Mouse (Mus musculus) embryonic facial prominence, embryonic 11.5 days (tissue): Measurements from ENCODE around the gene Atad1. TPM values are rescaled to one million over a fixed set of nuclear protein-coding genes. Genes with fewer than 3 reads are reported as not detected.

Experiments used
- ATAC-seq: fragments of 200-750 bp; cut with Nextera tagmentation; replicated peaks from 2 replicates; pipeline ENCODE4 v1.8.0; 2017; ENCODE audit warnings: low read depth; ENCODE audit not compliant: insufficient number of reproducible peaks, low FRiP score, low TSS enrichment
- DNase-seq: peaks from one replicate; pipeline ENCODE4 v3.0.0-alpha.2; 2015; ENCODE audit warnings: low spot score
- H3K27ac ChIP-seq: fragments of 300-500 bp; sonication (generic); replicated peaks from 2 replicates; pipeline ENCODE4 v1.5.1; 2014; ENCODE audit warnings: mild to moderate bottlenecking, low read depth, low read length, control low read depth
- H3K27me3 ChIP-seq: fragments of 300-500 bp; sonication (generic); 2 replicates; pipeline ENCODE4 v1.6.1; 2014; ENCODE audit warnings: mild to moderate bottlenecking, low read length, moderate library complexity, mixed read lengths; ENCODE audit not compliant: control insufficient read depth, insufficient read depth
- H3K36me3 ChIP-seq: fragments of 300-500 bp; sonication (generic); replicated peaks from 2 replicates; pipeline ENCODE4 v1.6.1; 2014; ENCODE audit warnings: low read depth, mild to moderate bottlenecking, low read length, moderate library complexity, mixed read lengths; ENCODE audit not compliant: control insufficient read depth, insufficient read depth
- H3K4me1 ChIP-seq: fragments of 300-500 bp; sonication (generic); 2 replicates; pipeline ENCODE4 v1.6.1; 2014; ENCODE audit warnings: low read length, mixed read lengths; ENCODE audit not compliant: control insufficient read depth, insufficient read depth
- H3K4me2 ChIP-seq: fragments of 300-500 bp; sonication (generic); 2 replicates; pipeline ENCODE4 v1.6.1; 2014; ENCODE audit warnings: low read depth, mild to moderate bottlenecking, control low read depth, low read length, moderate library complexity
- H3K4me3 ChIP-seq: fragments of 300-500 bp; sonication (generic); 2 replicates; pipeline ENCODE4 v1.5.1; 2014; ENCODE audit warnings: low read depth, low read length, control low read depth
- H3K9ac ChIP-seq: fragments of 300-500 bp; sonication (generic); replicated peaks from 2 replicates; pipeline ENCODE4 v1.6.1; 2014; ENCODE audit warnings: mild to moderate bottlenecking, control low read depth, low read length
- H3K9me3 ChIP-seq: fragments of 300-500 bp; sonication (generic); replicated peaks from 2 replicates; pipeline ENCODE4 v1.6.1; 2016; ENCODE audit warnings: mild to moderate bottlenecking, low read length, inconsistent platforms, mixed read lengths; ENCODE audit not compliant: control insufficient read depth
- WGBS: fragments of 180-500 bp; shearing (Covaris S2); extraction: QIAGEN DNeasy Blood & Tissue Kit; methylation state at CpG from one replicate; pipeline ENCODE4 v1.1.7; 2014; 5-methylcytosine and 5-hydroxymethylcytosine counted together
- polyA plus RNA-seq: library from polyadenylated mRNA; unstranded; fragments of >200 nt; fragmentation: Nextera tagmentation; extraction: Ambion mirVana; gene quantifications from 2 replicates; pipeline ENCODE4 v1.2.1, GENCODE M21; 2014

Gene Atad1
- polyA plus RNA-seq, 1 experiment from 2014 or later: 98.4 TPM

DNA sequence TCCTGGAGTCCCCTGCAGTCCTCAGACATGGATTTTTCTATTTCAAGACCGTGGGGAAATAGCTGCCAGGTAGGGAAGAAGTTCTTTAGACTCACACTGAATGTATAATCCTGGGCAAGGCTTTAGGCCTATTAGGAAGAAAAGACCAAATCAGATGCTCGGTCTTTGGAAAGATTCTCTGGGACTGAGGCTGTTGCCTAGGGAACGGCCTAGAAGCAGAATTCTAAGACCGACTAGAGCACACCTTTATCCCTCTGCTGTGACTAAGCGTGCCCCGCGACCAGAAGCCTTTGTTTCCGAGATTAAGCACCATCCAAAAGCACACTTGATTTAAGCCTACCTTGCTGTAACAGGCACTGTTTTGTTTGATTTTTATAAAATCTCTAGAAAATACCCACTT lies 97.6 kb downstream of the Atad1 start:
- Histone ChIP-seq H3K4me3 (no peak overlapping the region), H3K4me1 (no peaks in the 10 kb centered on the region), H3K27me3 (no peaks in the 10 kb centered on the region), H3K9me3 (no peaks in the 10 kb centered on the region; the same call in 1 of the 2 replicates), H3K36me3 (no peaks in the 10 kb centered on the region), H3K4me2 (no peak overlapping the region), H3K27ac (no peak overlapping the region), H3K9ac (no peak overlapping the region)
- ATAC-seq (no peak), DNase-seq (no peak)
- WGBS: 72% methylated on average over 8 of the region's 8 CpGs

- Histone ChIP-seq H3K36me3 (no peaks in the 10 kb centered on the region), H3K4me1 (no peaks in the 10 kb centered on the region), H3K27me3 (no peaks in the 10 kb centered on the region), H3K9ac (no peak overlapping the region), H3K27ac (no peak overlapping the region), H3K4me3 (no peak overlapping the region), H3K9me3 (no peaks in the 10 kb centered on the region; the same call in 1 of the 2 replicates), H3K4me2 (no peak overlapping the region)
- DNase-seq (no peak), ATAC-seq (no peak)
- 91% methylated on average over 7 of the region's 7 CpGs for WGBS
These were observed 98.1 kb downstream of the Atad1 start for GRCm38 (mm10) chr19:32641535-32641934.

DNA sequence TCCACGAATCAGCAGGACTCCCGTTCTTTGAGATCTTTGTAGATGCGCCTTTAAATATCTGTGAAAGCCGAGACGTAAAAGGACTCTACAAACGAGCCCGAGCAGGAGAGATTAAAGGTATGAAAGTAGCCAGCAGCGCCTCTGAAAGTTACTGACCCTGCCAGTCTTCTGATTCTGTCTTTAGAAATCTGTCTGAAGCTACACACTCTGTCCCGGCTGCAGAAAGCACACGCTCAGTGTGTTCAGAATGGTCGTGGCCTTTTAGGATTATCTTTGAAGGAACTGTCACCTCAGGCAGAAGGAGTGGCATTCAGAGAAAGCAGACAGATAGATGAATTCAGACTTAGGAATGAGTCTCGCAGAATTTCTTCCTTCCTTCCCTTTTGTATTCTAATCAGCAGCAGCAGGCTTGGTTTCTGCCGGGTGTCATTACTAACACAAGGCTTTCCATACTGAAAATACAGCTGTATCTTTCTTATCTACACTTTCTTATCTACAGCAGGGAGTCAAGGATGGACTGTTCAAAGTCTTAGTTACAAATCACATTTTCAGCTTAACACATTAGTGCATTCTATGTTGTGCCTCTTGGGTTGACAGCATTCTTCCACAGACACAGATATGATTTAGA lies 101.2 kb downstream of the Atad1 start:
- Histone ChIP-seq H3K27me3 (no peaks in the 10 kb centered on the region), H3K4me2 (no peak overlapping the region), H3K4me1 (no peaks in the 10 kb centered on the region), H3K4me3 (no peak overlapping the region), H3K9me3 (no peaks in the 10 kb centered on the region), H3K27ac (no peak overlapping the region), H3K36me3 (no peaks in the 10 kb centered on the region), H3K9ac (no peak overlapping the region)
- 52% methylated on average over 13 of the region's 13 CpGs for WGBS
- DNase-seq (no peak), ATAC-seq (no peak)

GRCm38 (mm10) chr19:32637357-32638275 lies 102.0 kb downstream of the Atad1 start:
- DNase-seq: no peak
- no peaks in the 10 kb centered on the region for H3K9me3 ChIP-seq
- 70% methylated on average over 16 of the region's 16 CpGs for WGBS
- no peak for ATAC-seq
- H3K36me3 ChIP-seq: no peaks in the 10 kb centered on the region
- no peaks in the 10 kb centered on the region for H3K27me3 ChIP-seq
- H3K4me1 ChIP-seq: no peaks in the 10 kb centered on the region
- H3K4me3 ChIP-seq: no peak overlapping the region
- H3K27ac ChIP-seq: no peak overlapping the region
- H3K4me2 ChIP-seq: no peak overlapping the region
- no peak overlapping the region for H3K9ac ChIP-seq

- DNase-seq: no peak
- Histone ChIP-seq H3K4me1 (no peaks in the 10 kb centered on the region), H3K4me2 (no peak overlapping the region), H3K27me3 (no peaks in the 10 kb centered on the region), H3K9ac (no peak overlapping the region), H3K4me3 (no peak overlapping the region), H3K36me3 (no peaks in the 10 kb centered on the region), H3K9me3 (no peaks in the 10 kb centered on the region), H3K27ac (no peak overlapping the region)
- whole genome bisulfite sequencing: 75% methylated on average over 8 of the region's 8 CpGs
- no peak for ATAC-seq
These were observed 104.7 kb downstream of the Atad1 start for GRCm38 (mm10) chr19:32634916-32635315.

- Histone ChIP-seq H3K27me3 (no peaks in the 10 kb centered on the region), H3K9me3 (no peaks in the 10 kb centered on the region), H3K36me3 (no peaks in the 10 kb centered on the region), H3K4me3 (no peak overlapping the region), H3K27ac (no peak overlapping the region), H3K4me1 (no peaks in the 10 kb centered on the region), H3K9ac (no peak overlapping the region), H3K4me2 (no peak overlapping the region)
- ATAC-seq: no peak
- DNase-seq: no peak
- WGBS: 81% methylated on average over 7 of the region's 7 CpGs
These were observed 110.9 kb downstream of the Atad1 start for GRCm38 (mm10) chr19:32628572-32629132.

- Histone ChIP-seq H3K4me3 (no peak overlapping the region), H3K27ac (no peak overlapping the region), H3K4me2 (no peak overlapping the region), H3K36me3 (no peaks in the 10 kb centered on the region), H3K4me1 (no peaks in the 10 kb centered on the region), H3K9ac (no peak overlapping the region), H3K9me3 (no peaks in the 10 kb centered on the region), H3K27me3 (no peaks in the 10 kb centered on the region)
- ATAC-seq: no peak
- no peak for DNase-seq
- WGBS: 75% methylated on average over 4 of the region's 4 CpGs
These were observed 112.0 kb downstream of the Atad1 start for GRCm38 (mm10) chr19:32627631-32628030.
